Mouse (Mus musculus) thymus, postnatal 36 days (tissue): Measurements from ENCODE around the gene Tulp4.

ENCODE experiments used
- DNase-seq, 2 experiments: peaks; one replicate each; pipeline ENCODE4 v3.0.0; 2022; ENCODE audit warnings: mixed read lengths in 2 of 2

Gene Tulp4

DNA sequence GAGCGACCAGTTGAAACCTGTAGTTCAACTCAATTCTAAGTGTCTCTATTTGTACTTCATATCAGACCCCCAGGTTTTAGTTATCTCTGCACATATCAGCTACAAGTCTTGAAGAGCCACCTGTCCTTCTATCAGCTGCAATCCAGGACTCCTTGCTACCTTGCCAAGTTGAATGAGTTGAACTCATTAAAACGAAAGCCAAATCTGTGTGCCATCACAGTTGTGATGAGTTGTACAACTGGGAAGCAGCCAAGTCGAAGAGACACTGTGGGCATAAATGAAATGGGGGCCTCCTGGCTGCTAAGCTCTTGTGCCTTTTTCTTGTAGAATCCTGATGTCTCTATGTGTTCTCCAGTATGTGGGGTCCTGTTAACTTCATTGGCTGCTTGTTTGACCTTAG, 19.2 kb downstream of the Tulp4 start:
- no peak for DNase-seq

GRCm38 (mm10) chr17:6128039-6128438, 21.8 kb downstream of the Tulp4 start:
- no peak for DNase-seq

DNA sequence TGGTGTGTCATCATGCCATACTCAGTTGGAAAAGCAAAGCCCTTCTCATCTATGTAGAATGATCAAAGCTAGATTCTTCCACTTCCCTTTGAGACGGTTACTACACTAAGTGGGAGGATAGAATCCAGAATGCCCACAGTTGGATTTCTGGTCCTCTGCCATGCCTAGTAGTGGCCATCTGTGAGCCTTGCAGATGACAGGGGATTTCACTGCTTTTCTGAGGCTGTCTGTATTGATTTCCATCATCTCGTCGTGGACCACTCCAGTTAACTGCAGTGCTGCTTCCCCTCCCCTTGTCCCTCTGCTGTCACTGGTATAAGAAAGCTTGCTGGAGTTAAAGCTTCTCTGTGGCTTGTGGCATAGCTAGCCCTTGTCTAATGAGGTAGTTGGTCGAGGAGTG, 23.1 kb downstream of the Tulp4 start:
- DNase-seq: no peak

GRCm38 (mm10) chr17:6131083-6131482, 24.8 kb downstream of the Tulp4 start:
- DNase-seq: no peak

- no peak for DNase-seq
Measured at GRCm38 (mm10) chr17:6140875-6141274, 34.6 kb downstream of the Tulp4 start.

GRCm38 (mm10) chr17:6141344-6141743, 35.1 kb downstream of the Tulp4 start:
- DNase-seq: no peak

- no peak for DNase-seq
Measured at GRCm38 (mm10) chr17:6145244-6145643, 39.0 kb downstream of the Tulp4 start.

DNA sequence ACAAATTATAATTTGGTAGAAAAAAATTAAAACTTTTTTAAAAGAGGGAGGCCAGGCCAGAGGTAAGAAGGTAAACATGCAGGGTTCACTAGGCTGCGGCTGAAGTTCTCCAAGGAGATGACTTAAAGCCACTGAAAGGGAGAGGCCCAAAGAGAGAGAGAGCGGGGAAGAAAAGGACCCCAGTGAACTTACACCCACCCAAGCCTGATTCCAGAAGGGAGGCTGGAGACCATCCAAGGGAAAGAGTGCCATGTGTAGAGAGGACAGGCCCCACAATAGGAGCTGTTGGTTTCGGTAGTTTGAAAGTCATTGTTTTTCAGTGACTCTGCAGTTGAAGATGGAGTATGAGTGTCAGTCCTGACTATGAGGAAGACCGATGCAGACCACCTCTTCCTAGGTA, 46.7 kb downstream of the Tulp4 start:
- DNase-seq: no peak

GRCm38 (mm10) chr17:6153581-6153980, 47.3 kb downstream of the Tulp4 start:
- DNase-seq: peak; percentile 35 to 52

DNA sequence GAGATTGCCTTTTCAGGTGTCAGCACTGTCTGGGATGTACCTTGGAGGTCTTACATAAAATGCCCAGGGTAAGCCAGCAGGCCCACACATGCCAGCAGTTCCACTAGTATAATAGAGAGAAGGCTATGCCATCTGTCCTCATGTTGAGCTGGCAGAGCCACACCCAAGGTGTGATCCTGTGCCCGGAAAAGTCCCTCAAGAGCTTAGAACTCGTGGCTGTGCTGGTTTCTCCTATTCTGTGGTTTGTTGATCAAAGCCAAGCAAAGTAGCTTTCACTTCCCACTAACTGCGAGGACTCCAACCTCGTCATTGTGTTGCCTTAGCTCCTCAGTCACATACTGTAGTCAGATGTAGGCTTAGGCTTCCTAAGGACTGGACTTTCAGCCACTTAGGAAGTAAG, 48.1 kb downstream of the Tulp4 start:
- DNase-seq: no peak

DNA sequence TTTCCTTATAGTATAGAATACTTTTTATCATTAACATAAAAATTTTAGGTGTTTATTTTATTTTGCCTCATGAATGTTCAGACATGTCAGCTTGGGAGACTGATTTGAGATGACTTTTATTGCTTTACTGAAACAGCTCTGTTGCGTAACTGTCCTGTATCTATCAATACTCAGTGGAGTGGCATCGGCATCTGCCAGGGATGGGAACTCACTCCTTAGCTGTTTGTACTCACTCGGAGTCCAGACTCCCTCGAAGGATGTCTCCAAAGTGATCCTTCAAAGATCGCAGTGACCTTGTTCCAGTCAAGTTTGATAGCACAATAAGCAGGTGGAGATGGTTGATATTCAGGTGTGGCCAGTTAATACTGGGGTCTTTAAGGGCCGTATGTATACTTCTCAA, 54.3 kb downstream of the Tulp4 start:
- DNase-seq: no peak

DNA sequence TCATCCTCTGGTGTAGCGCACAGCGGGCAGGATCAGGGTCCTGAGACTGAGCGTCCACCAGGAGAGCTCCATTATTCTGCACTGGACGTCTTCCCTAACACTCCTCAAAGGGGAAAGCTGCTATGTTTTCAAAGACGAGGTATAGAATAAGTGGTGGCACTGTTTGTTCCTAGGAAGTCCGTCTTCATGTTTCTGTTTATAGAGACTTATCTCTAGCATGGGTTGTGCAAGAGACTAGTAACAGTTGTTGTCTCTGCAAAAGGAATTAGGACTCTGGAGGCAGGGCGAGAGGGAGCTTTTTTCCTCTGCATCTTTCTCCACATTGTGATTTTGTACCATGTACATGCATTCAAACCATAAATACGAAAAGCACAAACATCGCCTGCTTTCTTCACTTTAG, 55.7 kb downstream of the Tulp4 start:
- no peak for DNase-seq

- no peak for DNase-seq
Measured at GRCm38 (mm10) chr17:6162761-6163160, 56.5 kb downstream of the Tulp4 start.

DNA sequence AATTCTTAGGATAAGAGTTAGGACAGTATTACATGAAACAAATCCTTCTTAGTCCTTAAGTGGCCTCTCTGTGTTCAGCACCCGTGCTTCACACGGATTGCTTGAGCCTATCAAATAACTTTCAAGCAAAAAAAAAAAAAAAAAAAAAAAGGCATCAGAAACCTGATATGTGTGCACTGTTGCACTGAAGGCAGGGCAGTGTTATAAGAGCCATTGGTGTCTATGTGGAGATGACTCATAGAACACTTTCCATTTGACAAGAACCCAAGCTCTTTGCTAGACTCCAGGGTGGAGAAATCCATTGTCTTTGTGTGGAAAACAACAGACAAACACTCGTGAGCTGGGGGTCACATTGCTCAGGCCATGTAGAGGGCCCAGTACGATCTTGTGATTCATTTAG, 58.7 kb downstream of the Tulp4 start:
- no peak for DNase-seq

DNA sequence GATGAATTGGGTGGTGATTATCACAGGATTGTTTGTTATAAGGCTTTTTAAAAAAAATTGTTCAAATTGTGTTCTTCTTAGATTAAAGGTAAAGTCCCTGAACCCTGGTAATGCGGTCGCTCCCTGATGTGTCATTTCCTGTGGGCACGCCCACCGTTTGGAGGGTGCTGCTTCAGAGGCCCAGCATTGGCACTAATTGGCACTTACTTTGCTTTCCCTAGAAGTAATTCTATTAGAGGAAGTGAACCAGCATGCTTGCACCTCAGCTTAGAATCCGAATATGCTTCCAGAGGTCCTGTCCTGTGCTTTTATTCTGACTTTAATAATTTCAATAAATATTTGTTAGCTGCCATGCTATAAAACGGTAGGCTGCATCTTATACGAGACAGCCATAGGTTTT, 66.2 kb downstream of the Tulp4 start:
- peak; percentile 16 to 24 for DNase-seq

- DNase-seq: peak; percentile 13 to 20
Measured at GRCm38 (mm10) chr17:6172926-6173690, 66.9 kb downstream of the Tulp4 start.

GRCm38 (mm10) chr17:6174574-6174973, 68.3 kb downstream of the Tulp4 start:
- DNase-seq: no peak

DNA sequence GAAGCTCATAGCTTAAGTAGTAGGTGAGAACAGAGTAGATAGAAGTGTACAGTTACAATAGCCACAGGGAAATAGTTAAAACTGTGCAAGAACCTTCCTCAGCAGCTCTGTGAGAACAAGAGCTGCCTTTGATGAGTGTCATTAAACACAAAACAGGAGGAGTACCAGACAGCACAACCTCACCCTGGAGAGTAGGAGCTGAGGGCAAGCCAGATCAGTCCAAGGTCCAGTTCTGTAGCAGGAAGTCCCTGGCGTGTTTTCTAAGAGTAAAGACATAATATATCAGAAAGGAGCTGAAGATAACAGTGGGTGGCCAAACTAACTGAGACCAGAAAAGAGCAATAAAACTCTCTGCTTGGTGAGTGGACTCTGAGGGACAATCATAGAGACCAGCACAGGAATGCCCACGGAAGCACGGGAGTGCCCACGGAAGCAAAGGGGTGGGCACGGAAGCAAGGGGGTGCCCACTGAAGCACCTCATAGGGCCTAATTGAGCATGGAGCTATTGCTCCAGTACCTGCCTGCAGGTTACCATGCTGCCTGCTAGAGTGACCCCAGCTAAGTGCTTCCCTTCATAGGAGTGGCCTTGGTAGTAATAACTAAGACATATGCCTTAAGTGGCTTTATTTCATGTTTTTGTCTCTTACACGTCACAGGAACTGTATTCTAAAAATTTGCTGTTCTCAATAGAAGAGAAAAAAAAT, 72.5 kb downstream of the Tulp4 start:
- DNase-seq: no peak

DNA sequence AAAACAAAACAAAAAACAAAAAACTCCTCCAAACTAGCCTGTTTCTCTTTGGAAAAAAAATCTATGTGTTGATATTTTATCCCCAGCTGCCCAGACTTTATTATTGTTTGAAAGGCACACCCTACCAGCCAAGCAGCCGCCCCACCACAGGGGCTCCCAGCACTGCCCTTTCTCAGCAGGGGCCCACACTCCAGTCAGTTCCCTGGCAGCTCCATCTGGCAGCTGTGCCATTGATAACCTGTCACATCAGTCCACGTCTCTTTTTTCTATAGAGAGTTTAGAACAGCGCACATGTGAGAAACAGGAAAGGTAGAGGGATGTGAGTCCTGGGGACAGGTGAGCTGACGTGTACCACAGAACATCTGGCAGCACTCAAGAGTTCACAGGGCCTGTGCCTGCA, 73.2 kb downstream of the Tulp4 start:
- no peak for DNase-seq

DNA sequence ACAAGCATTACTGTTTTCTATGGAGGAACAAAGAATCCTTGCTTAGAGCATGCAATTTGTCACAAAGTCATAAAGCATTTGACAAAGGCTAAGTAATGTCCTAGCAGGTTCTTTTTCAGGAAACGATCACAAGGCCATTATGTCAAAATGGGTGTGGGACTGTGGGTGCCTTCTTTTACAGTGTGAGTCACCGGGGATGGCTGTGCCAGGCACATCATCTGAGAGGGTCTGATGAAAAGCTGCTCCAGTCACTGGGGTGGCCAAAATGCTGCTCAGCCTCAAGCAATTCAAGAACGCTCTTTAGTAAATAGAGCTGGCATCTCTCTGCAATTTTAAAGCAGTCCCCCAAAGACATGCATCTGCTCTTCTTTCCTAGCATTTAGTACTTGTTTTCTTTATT, 74.2 kb downstream of the Tulp4 start:
- no peak for DNase-seq

DNA sequence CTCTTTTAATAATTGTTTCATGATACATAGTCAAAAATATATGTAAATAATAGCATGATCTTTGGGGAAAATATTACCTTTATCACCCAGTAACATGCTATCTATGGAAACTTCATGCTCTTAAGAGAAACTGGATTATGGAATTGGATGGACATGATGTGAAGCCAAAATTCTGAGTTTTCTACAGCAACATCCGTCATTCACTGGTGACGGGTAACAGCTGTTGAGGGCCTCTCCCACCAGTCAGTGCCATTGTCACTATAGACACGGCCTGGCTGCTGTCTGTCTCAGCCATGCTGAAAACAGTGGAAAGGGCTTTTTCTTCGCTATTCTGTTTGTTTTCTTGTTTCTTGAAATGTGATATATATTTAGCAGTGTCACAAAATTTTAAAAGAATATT, 76.5 kb downstream of the Tulp4 start:
- DNase-seq: no peak

DNA sequence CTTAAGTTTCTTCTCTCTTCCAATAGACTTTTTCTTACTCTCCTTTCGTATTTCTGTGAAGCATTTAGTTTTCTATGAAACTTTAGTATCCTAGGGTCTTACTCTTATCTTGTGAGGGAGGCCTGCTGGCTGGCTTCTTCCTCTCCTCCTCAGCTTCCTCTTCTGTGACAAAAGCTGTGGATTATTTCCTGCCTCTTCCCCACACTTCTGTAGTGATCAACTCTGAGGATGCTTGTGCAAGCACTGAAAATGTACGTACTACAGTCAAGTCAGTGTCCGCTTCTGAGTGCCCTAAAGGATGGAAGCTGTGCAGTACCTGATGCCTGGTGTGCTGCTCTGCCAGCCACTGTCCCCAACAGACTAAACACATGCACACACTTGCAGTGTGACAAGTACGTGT, 80.4 kb downstream of the Tulp4 start:
- DNase-seq: no peak

DNA sequence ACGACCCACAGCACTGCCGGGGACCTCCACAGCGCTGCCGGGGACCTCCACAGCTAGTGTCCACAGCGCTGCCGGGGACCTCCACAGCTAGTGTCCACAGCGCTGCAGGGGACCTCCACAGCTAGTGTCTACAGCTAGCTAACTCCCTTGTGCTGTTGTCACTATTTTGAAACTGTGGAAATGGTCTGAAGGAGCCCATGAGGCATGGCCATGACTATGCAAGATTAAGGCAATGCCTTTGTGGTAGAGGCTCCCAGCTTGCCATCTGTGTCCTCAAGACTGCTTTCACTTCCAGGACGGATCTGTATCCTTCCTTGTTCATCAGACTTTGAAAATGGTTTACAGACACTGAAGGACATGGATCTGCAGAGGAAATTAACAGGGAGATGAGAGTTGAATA, 80.9 kb downstream of the Tulp4 start:
- no peak for DNase-seq

- DNase-seq: no peak
Measured at GRCm38 (mm10) chr17:6189207-6189606, 83.0 kb downstream of the Tulp4 start.

DNA sequence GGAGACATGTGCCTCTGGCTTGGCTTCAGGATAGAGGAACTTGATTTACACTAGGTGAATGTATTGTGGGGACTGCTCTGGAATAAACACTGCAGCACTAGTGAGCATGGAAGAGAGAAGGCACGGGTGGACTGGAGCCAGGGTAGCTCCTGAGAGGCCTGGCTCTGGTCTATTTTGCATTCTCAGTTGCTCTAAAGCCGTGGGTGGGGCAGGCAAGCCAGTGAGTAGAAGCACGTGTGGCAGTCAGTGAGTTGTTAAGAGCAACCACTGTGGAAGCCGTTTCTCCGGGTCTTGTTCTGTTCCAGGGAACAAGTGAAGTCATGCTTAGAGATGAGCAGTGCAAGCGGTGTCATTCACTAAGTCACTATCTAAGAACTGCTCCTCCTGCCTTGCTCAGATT, 86.0 kb downstream of the Tulp4 start:
- no peak for DNase-seq
